Mouse (Mus musculus): ENCODE data around the gene H2-M5. TPM values are rescaled to one million over a fixed set of nuclear protein-coding genes. Genes with fewer than 3 reads are reported as not detected.
A peak's percentile ranks its signal among the peaks of the same experiment; 100 is the strongest.

The H2-M5 gene
- polyA plus RNA-seq, 1 experiment from 2014 or later = 0.57 TPM

GRCm38 (mm10) chr17:36952631-36953030 is 36.7 kb downstream of the H2-M5 start:
- Histone ChIP-seq H3K4me1 (ENCODE audit: insufficient read depth, low read length) (peaks cover 13% of the 10 kb centered on the region), H3K4me3 (ENCODE audit: low read length) (no peak overlapping the region), H3K27ac (ENCODE audit: low read length) (no peak overlapping the region), H3K27me3 (ENCODE audit: insufficient read depth, low read length) (no peaks in the 10 kb centered on the region), H3K4me2 (replicated peaks; ENCODE audit: low read depth, low read length) (no peak overlapping the region), H3K9ac (replicated peaks; ENCODE audit: low read length) (no peak overlapping the region), H3K9me3 (ENCODE audit: low read length) (no peaks in the 10 kb centered on the region), H3K36me3 (ENCODE audit: insufficient read depth, low read length) (peaks cover 12% of the 10 kb centered on the region)
- ATAC-seq (ENCODE audit: low FRiP score, low TSS enrichment) = no peak
- WGBS = 90% methylated on average over 2 of the region's 2 CpGs

DNA sequence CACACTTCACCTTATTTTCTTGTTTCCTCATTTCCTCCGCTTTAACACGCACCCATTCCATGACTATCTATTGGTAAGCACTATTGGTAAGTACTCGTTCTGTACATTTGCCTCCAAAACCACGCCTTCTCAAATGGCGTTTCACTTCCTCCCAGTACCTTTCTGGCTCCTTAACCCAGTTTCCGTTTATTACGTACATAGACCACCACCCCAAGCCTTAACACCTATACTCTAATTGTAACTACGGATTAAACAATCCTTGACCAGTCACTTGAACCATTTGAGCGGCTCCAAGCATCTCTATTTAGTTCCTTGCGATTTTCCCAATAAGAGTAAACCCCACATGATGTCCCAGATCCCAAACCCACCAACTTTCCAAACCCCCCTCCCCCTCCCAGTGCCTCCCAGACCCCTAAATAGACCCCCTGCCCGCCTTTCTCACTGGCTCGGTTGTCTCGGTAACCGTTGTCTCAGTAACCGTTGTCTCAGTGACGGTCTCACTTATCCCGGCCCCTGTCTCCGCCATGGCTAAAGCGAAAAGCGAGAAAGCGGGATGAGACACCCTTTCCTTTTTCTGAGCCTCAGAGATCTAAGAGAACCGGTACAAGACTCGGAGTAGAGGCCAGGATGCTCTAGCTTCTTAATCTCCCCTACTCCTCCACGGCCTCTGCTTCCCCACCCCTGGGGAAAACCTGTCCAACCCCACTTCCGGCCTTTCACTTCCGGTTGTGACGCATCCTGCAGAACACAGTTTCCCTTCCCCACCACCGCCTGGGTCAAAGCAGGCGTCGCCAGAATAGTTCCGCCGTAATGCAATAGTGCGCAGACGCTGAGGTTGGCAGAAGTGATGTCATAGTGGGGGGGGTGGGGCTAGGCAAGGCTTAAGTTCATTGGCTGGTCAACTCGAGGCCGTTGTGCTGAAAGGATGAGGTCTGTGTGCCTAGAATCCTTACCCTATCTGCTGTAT is 38.1 kb downstream of the H2-M5 start, which contains the start of gene Ppp1r11:
TSS of gene Ppp1r11 (minus strand) at position 761 of the 967 bp plus-strand sequence.
- peak within 1 kb of the TSS; percentile 87 for H3K9ac ChIP-seq (replicated peaks; ENCODE audit: low read length)
- peak within 1 kb of the TSS; percentile 87 for H3K4me3 ChIP-seq (ENCODE audit: low read length)
- ATAC-seq (ENCODE audit: low FRiP score, low TSS enrichment) = peak; percentile 97
- peak within 1 kb of the TSS; percentile 91 for H3K4me2 ChIP-seq (replicated peaks; ENCODE audit: low read depth, low read length)
- H3K36me3 ChIP-seq (ENCODE audit: insufficient read depth, low read length) = peaks cover 8% of the 10 kb centered on the region; the same call in 1 of the 2 replicates
- no peaks in the 10 kb centered on the region for H3K9me3 ChIP-seq (ENCODE audit: low read length)
- H3K27ac ChIP-seq (ENCODE audit: low read length) = peak within 1 kb of the TSS; percentile 76
- H3K4me1 ChIP-seq (ENCODE audit: insufficient read depth, low read length) = peaks cover 14% of the 10 kb centered on the region
- H3K27me3 ChIP-seq (ENCODE audit: insufficient read depth, low read length) = peaks cover 5% of the 10 kb centered on the region
- 2% methylated on average over 36 of the region's 36 CpGs for WGBS

GRCm38 (mm10) chr17:36949265-36949664 is 40.1 kb downstream of the H2-M5 start:
- 89% methylated on average over 8 of the region's 8 CpGs for WGBS
- peaks cover 14% of the 10 kb centered on the region for H3K4me1 ChIP-seq (ENCODE audit: insufficient read depth, low read length)
- H3K36me3 ChIP-seq (ENCODE audit: insufficient read depth, low read length) = peaks cover 6% of the 10 kb centered on the region; the same call in 1 of the 2 replicates
- H3K9ac ChIP-seq (replicated peaks; ENCODE audit: low read length) = no peak overlapping the region
- no peaks in the 10 kb centered on the region for H3K9me3 ChIP-seq (ENCODE audit: low read length)
- no peak overlapping the region for H3K4me3 ChIP-seq (ENCODE audit: low read length)
- H3K27me3 ChIP-seq (ENCODE audit: insufficient read depth, low read length) = peaks cover 25% of the 10 kb centered on the region
- ATAC-seq (ENCODE audit: low FRiP score, low TSS enrichment) = no peak
- no peak overlapping the region for H3K4me2 ChIP-seq (replicated peaks; ENCODE audit: low read depth, low read length)
- no peak overlapping the region for H3K27ac ChIP-seq (ENCODE audit: low read length)

- Histone ChIP-seq H3K4me1 (ENCODE audit: insufficient read depth, low read length) (peaks cover 15% of the 10 kb centered on the region), H3K36me3 (ENCODE audit: insufficient read depth, low read length) (peaks cover 6% of the 10 kb centered on the region; the same call in 1 of the 2 replicates), H3K27ac (ENCODE audit: low read length) (no peak overlapping the region), H3K27me3 (ENCODE audit: insufficient read depth, low read length) (peaks cover 35% of the 10 kb centered on the region), H3K9me3 (ENCODE audit: low read length) (no peaks in the 10 kb centered on the region), H3K9ac (replicated peaks; ENCODE audit: low read length) (no peak overlapping the region), H3K4me2 (replicated peaks; ENCODE audit: low read depth, low read length) (no peak overlapping the region), H3K4me3 (ENCODE audit: low read length) (no peak overlapping the region)
- 79% methylated on average over 1 of the region's 1 CpGs for WGBS
- no peak for ATAC-seq (ENCODE audit: low FRiP score, low TSS enrichment)
Measured at GRCm38 (mm10) chr17:36948286-36948685, 41.1 kb downstream of the H2-M5 start.

DNA sequence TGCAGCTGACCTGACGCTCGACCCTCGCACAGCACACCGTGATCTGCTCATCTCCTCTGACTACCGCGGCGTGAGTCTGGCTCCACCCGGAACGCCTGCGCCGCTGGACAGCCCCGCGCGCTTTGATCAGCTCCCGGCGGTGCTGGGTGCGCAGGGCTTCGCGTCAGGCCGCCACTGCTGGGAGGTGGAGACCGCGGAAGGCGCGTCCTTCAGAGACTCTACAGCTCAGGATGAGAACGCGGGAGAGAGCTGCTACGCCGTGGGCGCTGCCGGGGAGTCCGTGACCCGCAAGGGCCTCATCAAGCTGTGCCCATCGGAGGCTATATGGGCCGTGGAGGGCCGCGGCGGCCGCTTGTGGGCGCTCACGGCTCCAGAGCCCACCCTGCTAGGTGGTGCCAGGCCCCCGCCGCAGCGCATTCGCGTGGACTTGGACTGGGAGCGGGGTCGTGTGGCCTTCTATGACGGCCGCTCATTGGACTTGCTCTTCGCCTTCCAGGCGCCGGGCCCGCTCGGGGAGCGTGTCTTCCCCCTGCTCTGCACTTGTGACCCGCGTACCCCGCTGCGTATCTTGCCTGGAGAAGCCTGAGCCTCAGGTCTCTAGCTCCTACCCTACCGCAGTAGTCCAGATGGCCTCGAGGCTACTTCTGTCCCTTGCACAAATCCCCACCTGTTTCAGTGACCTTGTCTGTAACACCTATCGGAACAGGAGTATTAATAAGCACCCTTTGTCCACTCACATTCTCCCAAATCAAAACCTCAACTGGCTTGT is 42.1 kb downstream of the H2-M5 start:
- ATAC-seq (ENCODE audit: low FRiP score, low TSS enrichment) = peak; percentile 47
- Histone ChIP-seq H3K4me3 (ENCODE audit: low read length) (peak overlapping the region; percentile 62), H3K4me1 (ENCODE audit: insufficient read depth, low read length) (peaks cover 24% of the 10 kb centered on the region), H3K4me2 (replicated peaks; ENCODE audit: low read depth, low read length) (peak overlapping the region; percentile 97), H3K36me3 (ENCODE audit: insufficient read depth, low read length) (peaks cover 6% of the 10 kb centered on the region; the same call in 1 of the 2 replicates), H3K9ac (replicated peaks; ENCODE audit: low read length) (peak overlapping the region; percentile 77), H3K27ac (ENCODE audit: low read length) (no peak overlapping the region), H3K27me3 (ENCODE audit: insufficient read depth, low read length) (peaks cover 46% of the 10 kb centered on the region), H3K9me3 (ENCODE audit: low read length) (no peaks in the 10 kb centered on the region)
- WGBS = 1% methylated on average over 57 of the region's 62 CpGs

GRCm38 (mm10) chr17:36944121-36944775 is 45.1 kb downstream of the H2-M5 start:
- H3K36me3 ChIP-seq (ENCODE audit: insufficient read depth, low read length) = peaks cover 5% of the 10 kb centered on the region; the same call in 1 of the 2 replicates
- no peak overlapping the region for H3K4me3 ChIP-seq (ENCODE audit: low read length)
- no peaks in the 10 kb centered on the region for H3K9me3 ChIP-seq (ENCODE audit: low read length)
- WGBS = 14% methylated on average over 9 of the region's 9 CpGs
- H3K4me2 ChIP-seq (replicated peaks; ENCODE audit: low read depth, low read length) = no peak overlapping the region
- H3K9ac ChIP-seq (replicated peaks; ENCODE audit: low read length) = no peak overlapping the region
- ATAC-seq (ENCODE audit: low FRiP score, low TSS enrichment) = no peak
- H3K4me1 ChIP-seq (ENCODE audit: insufficient read depth, low read length) = peaks cover 16% of the 10 kb centered on the region
- H3K27me3 ChIP-seq (ENCODE audit: insufficient read depth, low read length) = peaks cover 61% of the 10 kb centered on the region
- H3K27ac ChIP-seq (ENCODE audit: low read length) = no peak overlapping the region

DNA sequence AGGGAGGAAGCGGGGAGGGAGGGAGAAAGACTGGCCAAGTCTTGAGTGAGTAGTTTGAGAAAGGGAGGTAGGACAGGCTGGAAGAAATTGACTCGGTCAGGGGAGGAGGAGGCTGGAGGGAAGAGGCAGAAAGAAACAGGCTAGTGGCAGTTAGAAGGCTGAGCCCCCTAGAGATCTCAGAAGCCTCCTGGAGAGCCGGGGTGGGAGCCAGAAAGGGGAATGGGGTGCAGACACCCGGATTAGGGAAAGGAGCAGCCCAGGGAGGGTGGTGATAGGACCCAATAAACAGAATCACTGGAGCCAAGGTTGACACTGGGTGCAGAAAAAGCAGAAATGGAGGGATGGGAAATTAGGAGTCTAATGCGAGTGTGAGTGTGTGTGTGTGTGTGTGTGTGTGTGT is 45.6 kb downstream of the H2-M5 start:
- Histone ChIP-seq H3K4me3 (ENCODE audit: low read length) (peak overlapping the region; percentile 42; the same call in 1 of the 2 replicates), H3K27me3 (ENCODE audit: insufficient read depth, low read length) (peaks cover 61% of the 10 kb centered on the region), H3K9me3 (ENCODE audit: low read length) (no peaks in the 10 kb centered on the region), H3K27ac (ENCODE audit: low read length) (no peak overlapping the region), H3K36me3 (ENCODE audit: insufficient read depth, low read length) (no peaks in the 10 kb centered on the region), H3K4me2 (replicated peaks; ENCODE audit: low read depth, low read length) (peak overlapping the region; percentile 72; the same call in 1 of the 2 replicates), H3K4me1 (ENCODE audit: insufficient read depth, low read length) (peaks cover 16% of the 10 kb centered on the region), H3K9ac (replicated peaks; ENCODE audit: low read length) (no peak overlapping the region)
- WGBS = 11% methylated on average over 5 of the region's 5 CpGs
- no peak for ATAC-seq (ENCODE audit: low FRiP score, low TSS enrichment)

DNA sequence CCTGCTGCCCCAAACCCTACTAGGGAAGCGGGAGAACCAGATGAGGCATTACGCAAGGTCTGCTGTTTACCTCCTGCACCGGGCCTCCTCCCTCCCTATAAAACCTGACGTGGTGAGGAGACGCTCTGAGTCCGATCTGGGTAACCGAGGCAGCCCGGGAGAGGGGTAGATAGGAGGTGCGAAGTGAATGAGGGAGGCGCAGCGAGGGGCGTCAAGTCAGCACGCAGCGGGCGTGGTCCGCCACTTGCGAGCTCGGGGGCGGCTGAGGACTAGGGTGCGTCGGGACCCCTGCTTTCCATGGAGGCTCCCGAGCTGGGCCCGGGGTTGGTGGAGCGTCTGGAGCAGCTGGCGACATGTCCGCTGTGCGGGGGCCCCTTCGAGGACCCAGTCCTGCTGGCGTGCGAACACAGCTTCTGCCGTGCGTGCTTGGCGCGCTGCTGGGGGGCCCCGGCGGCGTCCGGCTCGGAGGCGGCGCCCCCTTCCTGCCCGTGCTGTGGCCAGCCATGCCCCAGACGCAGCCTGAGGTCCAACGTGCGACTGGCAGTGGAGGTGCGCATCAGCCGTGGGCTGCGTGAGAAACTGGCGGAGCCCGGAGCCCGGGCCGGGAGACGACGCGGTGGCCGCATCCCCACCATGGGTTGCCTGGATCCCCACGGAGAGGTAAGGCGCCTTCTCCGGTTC is 46.4 kb downstream of the H2-M5 start, which contains the start of gene Rnf39:
TSS of gene Rnf39 (plus strand) at position 128 of the 681 bp plus-strand sequence.
- no peaks in the 10 kb centered on the region for H3K9me3 ChIP-seq (ENCODE audit: low read length)
- H3K36me3 ChIP-seq (ENCODE audit: insufficient read depth, low read length) = no peaks in the 10 kb centered on the region
- H3K27ac ChIP-seq (ENCODE audit: low read length) = no peak within 1 kb of the TSS
- WGBS = 2% methylated on average over 58 of the region's 59 CpGs
- H3K27me3 ChIP-seq (ENCODE audit: insufficient read depth, low read length) = peaks cover 61% of the 10 kb centered on the region
- peak within 1 kb of the TSS; percentile 42 for H3K4me3 ChIP-seq (ENCODE audit: low read length)
- peak within 1 kb of the TSS; percentile 48 for H3K9ac ChIP-seq (replicated peaks; ENCODE audit: low read length)
- ATAC-seq (ENCODE audit: low FRiP score, low TSS enrichment) = no peak
- H3K4me2 ChIP-seq (replicated peaks; ENCODE audit: low read depth, low read length) = peak within 1 kb of the TSS; percentile 72
- peaks cover 16% of the 10 kb centered on the region for H3K4me1 ChIP-seq (ENCODE audit: insufficient read depth, low read length)

DNA sequence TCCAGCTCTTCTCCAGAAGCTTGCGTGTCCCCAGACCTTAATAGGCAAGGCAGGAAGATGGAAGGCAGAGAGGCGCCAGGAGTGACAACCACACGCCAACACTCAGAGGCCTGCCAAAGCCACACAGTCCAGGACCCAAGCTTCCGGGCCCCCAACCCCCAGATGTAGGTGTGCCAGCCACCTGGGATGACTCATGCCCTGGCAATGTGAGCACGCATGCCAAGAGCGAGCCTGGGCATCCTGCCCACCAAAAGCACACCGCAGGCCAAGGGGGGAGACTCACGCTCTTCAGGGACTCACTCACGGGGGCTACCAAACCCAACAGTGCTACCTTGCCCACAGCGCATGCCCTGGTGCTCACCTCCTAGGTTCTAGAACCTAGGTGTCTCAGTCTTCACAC is 46.9 kb downstream of the H2-M5 start:
- peaks cover 12% of the 10 kb centered on the region for H3K4me1 ChIP-seq (ENCODE audit: insufficient read depth, low read length)
- H3K4me2 ChIP-seq (replicated peaks; ENCODE audit: low read depth, low read length) = peak overlapping the region; percentile 72
- no peak overlapping the region for H3K27ac ChIP-seq (ENCODE audit: low read length)
- H3K27me3 ChIP-seq (ENCODE audit: insufficient read depth, low read length) = peaks cover 61% of the 10 kb centered on the region
- H3K9me3 ChIP-seq (ENCODE audit: low read length) = no peaks in the 10 kb centered on the region
- no peak overlapping the region for H3K9ac ChIP-seq (replicated peaks; ENCODE audit: low read length)
- ATAC-seq (ENCODE audit: low FRiP score, low TSS enrichment) = 0 out of 2 replicates have a peak, but pooled peaks have one; percentile 28
- H3K4me3 ChIP-seq (ENCODE audit: low read length) = peak overlapping the region; percentile 42
- WGBS = 50% methylated on average over 10 of the region's 10 CpGs
- H3K36me3 ChIP-seq (ENCODE audit: insufficient read depth, low read length) = no peaks in the 10 kb centered on the region

All from kidney, embryonic 16.5 days (tissue).